Mouse (Mus musculus): ENCODE measurements around the gene Dpt. TPM values are rescaled to one million over a fixed set of nuclear protein-coding genes. Genes with fewer than 3 reads are reported as not detected.

Dpt gene
- not detected for total RNA-seq (2023)

GRCm38 (mm10) chr1:164796471-164796870 is at the start of gene Dpt:
Gene Dpt (plus strand): TSS chr1:164796644.

Other genes with a start within 250 kb of the Dpt start
- gene Xcl1, start 138.9 kb downstream of the Dpt start, total RNA-seq (2023), result 10.2 TPM